Mouse (Mus musculus): ENCODE results near the gene Vps37b.
"Not testable (repeated sequence)": the region's sequence is repeated elsewhere in the genome, so short reads cannot be mapped to it uniquely, and the experiment has no call there.

The Vps37b gene

DNA sequence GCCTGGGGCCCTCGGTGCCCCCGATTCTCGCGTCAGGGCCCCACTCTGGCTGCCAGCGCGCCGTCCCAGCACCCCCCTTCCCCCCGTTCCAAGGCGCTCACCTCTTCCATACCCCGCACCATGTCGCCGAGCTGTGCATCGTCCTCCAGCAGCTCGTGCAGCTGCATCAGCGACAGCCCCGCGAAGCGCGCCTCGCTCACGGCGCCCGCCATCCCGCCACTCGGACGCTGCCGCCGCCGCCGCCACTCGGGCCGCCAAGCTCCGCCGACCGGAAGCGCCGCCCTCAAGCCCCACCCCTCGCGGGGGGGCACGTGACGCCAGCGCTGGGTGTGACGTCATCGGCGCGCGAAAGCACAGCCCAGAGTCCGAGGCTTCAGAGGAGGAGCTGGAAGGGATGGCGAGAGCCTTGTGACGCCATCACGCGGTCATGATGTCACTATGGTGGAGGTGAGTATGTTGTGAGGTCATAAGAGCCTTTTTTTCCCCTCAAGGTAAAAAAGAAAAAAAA lies at the start of gene Vps37b:
TSS of gene Vps37b (minus strand) at position 270 of the 508 bp plus-strand sequence.
- peak; percentile 94 for DNase-seq

DNA sequence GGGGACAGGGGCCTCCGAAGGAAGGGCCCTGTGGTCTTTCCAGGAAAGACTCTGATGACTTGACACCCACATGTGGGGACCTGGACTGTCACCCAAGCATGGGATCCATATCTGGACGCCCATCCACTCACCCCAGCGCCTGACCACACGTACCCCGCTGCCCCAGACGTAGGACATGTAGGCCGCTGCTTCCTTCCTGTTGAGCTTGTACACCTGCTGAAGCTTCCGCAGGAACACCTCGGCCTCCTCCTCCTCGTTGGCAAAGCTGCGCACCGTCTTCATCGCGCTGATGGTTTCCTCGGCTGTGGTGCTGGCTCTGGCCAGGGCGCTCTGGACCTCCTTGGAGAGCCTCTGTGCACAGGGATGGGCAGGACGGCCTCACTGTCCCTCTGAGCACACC lies 47.8 kb upstream of the Vps37b start:
- DNase-seq: peak; percentile 75

DNA sequence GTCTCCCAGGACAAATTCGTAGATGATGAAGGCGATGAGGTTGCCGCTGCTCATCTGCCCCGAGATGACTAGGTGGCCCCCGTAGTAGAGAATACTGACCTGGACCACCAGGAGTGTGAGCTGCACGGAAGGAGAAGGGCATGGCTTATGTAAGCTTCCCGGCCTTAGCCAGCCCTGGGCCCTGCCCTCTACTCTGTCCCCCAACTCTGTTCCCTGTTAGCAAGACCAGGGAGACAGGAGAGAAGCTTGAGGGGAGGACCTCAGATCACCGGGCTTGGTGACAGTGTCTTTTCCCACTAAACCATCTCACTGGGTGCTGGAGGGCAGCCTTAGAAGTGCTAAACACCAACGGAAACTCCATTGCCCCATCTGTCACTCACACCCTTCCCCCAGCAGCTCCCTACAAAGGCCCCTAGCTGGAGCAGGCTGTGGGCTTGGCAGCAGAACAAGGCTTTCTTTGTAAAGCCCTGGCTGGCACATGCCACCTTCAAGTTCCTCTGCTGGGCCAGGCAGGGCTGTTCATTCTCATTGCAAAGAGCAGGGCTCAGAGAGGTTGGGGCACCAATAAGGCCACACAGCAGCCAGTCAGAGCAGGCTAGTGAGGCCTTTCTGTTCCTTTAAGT lies 46.8 kb upstream of the Vps37b start:
- peak; percentile 73 for DNase-seq

DNA sequence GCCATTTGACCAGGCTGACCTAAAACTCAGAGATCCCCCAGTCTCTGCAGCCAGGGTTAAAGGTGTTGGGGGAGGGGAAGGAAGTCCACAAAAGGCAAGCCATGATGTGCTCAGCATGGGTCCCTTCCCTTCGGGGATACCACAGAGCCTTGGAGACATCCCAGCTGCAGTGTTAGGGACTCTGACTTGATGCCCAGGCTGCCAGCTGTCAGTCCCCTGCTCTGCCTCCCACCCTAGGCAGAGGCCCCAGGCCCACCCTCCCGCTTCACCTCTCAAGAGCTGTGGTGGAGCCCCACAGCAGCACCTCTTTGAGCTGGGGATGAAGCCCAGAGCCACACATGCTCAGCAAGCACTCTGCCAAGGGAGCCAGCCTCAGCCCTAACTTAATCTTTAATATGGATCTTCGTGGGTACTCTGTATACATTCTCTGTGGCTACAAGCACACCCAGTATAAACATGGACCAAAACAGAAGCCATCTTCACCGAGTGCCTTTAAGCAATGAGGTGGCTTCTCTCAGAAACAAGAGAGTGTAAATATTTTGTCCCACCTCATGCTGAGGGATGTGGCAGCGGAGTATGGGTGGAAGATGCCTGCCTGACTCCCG lies 45.9 kb upstream of the Vps37b start:
- peak; percentile 70 for DNase-seq

DNA sequence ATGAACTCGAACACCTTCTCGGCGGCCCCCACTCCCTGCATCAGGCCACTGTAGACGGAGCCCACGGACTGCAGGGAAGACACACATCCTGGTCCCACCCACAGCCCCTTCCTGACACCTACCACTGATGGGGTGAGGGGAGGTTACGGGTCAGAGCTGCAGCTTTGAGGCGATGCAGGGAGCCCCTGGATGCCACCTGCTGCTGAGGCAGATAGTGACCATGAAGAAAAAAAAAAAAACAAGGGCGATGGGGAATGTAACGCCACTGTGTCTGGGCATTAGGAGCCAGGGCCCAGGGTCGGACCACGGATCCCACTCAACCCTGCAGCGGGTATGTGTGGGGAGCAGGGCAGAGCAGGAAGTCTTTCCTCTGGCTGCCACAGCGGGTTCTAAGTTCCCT lies 45.2 kb upstream of the Vps37b start:
- peak; percentile 52 for DNase-seq

DNA sequence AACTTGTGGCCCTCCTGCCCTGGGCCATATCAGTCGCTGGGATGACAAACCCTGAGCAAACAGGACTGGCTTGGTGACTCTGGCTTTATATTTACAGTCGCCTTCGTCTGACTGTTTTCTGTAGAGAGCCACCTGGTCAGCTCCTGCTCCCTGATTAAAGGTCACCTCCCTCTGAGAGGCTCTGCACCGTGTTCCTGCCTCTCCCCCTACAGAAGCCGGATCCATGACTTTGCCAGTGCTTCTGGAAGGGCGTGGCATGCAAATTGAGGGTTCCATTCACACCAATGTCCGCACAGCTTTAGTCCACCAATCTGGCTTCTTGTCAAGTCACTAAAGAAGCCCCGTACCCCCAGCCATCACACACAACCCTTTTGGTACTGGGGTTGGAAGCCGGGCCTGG lies 44.5 kb upstream of the Vps37b start:
- DNase-seq: no peak

DNA sequence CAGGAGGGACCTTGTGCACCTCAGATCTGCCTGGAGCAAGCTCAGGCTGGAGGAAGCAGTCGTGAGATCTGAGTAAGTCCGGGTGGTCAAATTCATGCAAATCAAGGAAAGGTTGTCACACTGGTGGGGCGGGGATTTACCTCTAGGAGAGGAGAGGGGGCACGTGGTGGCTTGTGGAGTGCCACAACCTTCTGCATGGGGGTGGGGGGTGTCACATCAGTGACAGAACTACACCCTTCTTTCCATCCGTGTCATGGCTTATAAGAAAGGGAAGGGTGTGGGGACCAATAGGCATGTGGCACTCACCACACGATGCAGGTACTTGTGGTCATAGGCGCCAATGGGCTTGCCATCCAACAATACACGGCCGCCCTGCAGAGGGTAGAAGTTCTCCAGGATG lies 43.6 kb upstream of the Vps37b start:
- DNase-seq: peak; percentile 62

DNA sequence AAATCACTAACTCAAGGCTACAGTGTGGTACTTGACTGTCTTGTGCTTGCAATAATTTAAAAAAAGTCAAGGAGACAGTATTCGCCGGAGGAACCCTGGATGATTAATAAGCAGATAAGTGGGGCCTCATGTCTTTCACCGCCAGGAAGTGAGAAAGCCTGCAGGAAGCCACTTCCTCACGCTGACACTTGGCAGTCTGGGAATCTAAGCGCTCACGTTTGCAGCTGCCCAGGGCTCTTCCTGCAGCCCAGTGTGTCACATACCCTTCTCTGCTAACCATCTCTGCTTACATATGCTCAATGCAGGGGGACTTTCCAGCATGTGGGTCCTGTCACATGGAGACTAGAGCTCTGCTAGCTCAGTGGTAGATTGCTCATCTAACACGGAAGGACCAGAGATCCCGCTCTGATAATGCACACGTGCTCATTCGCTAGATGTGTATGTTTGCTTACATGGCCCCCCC lies 42.8 kb upstream of the Vps37b start:
- DNase-seq: peak; percentile 56

DNA sequence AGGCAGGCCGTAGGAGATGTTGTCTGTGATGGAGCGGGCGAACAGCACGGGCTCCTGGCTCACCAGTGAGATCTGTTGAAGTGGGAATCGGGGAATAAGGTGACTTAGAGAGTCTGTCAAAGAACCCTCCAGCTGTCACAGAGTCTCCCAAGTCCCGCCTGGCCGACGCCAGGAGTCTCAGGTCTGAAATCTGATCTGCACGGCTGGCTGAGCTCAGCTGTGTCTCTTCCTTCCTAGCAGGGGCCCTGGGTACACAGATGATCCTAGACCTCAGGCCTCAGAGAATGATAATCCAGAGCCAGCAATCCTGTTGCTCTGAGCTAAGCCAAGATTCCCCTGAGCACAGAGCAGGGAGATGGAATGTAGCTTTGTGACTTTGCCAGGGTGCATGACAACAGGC lies 41.6 kb upstream of the Vps37b start:
- peak; percentile 41 for DNase-seq

DNA sequence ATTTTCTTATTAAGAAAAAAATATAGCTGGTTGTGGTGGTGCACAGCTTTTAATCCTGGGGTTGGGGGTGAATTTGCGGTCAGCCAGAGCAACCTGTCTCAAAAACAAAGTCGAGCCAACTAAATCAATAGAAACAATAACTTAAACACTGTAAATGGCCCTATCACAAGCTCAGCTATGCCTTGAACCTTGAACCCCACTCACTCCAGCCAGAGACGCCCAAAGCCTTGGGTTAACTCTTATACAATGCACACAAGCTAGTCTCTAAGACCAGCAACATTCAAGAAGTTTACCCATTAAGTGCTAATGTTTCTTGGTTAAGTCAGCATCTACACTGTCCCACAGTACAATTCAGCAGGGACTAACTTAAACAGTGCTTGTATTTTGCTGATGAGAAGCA lies 37.6 kb upstream of the Vps37b start:
- no peak for DNase-seq

DNA sequence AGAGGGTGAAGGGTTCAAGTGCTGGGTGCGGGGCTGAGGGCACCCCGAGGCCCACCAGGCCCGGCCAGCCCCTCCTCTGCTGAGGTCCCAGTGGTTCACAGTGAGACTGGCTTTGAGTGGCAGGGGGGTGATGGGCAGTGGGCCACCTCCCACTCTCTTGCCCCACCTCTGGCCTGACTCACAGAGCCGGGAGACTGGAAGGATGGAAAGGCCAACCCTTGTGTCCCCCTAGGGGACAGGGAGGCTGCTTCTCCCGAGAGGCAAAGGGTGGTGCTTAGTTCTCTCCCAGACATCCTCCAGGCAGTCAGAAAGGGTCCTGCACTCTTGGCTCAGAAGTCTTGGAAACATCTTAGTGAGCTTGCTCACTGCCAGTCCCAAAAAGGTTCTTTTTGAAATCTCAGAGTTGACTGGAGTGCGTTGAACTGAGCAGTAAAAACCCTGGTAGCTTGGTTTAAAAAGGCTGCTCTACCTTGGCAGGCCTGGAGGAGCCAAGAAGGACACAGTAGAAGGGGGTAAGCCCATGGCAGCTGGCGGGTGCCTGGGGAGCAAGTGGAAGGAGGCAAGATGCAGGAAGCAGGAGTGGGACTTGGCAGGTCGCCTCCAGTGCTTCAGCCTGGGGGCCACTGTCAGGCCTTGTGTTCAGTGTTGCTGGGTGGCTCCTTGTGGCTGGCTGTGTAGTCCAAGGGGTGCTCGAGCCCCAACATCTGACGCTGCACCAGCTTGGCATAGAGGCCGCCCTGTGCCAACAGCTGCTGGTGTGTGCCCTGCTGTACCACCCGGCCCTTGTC lies 30.2 kb upstream of the Vps37b start:
- no peak for DNase-seq

DNA sequence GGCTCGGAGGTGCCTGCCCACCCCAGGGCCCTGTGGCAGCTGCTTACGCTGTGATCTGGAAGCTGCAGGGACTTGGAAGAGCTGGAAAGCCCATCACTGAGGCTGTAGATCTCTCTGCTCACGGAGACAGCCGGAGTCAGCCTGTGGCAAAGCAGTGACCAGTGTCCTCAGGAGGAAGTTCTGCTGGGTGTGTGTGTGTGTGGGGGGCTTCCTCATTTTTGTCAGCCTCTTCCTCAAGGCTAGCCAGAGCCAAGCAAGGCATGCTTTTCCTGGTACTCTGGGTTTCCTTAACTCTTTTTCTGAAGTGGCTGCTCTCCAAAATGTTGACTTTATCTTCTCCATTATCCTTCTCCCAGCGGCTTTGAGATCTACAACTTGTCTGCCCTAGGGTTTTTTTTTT lies 27.6 kb upstream of the Vps37b start:
- no peak for DNase-seq

DNA sequence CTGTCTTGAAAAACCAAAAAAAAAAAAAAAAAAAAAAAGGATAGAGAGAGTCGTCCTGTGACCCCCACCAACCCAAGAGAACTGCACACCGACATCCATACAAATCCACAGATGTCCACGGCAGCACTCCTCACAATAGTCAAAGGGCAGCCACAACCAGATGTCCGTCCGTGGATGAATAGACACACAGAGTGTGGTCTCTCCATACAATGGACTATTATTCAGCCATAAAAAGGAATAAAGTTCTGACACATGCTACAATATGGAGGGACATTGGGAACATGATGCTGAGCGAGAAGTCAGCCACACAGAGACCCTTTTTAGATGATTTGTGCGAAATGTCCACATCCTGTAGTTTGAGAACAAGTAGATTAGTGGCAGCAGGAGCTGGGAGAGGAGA lies 26.7 kb upstream of the Vps37b start:
- no peak for DNase-seq

DNA sequence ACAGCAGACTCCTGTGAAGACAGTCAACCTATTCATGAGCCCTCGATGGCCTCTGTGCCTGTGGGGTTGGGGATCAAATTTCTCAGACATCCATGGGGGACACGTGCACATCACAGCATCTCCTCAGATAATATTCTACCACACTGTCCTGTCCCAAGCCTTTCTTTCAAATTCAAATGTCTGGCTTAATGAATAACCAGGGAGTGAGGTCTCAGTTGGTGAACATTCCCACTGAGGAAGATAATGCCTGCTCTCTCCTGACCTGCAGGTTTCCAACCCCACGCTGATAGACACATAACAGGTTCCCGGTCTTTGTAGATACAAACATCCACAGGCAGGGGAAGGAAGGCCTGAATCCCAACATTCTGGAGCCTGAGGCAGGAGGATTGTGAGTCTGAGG lies 24.9 kb upstream of the Vps37b start:
- no peak for DNase-seq

DNA sequence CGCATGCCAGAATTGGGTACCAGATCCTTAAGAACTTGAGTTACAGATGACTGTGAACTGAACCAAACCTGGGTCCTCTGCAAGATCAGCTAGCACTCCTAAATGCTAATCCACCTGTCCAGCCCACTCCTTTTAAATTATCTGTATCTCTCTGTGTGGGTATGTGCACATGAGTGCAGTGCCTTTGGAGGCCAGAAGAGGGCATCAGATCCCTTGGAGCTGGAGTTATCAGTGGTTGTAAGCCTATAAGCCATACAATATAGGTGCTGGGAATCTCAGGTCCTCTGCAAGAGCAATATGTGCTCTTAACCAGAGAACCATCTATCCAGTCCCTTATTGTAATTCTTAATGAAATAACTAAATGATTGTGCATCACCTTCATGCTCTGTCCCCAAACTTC lies 24.1 kb upstream of the Vps37b start:
- DNase-seq: no peak

DNA sequence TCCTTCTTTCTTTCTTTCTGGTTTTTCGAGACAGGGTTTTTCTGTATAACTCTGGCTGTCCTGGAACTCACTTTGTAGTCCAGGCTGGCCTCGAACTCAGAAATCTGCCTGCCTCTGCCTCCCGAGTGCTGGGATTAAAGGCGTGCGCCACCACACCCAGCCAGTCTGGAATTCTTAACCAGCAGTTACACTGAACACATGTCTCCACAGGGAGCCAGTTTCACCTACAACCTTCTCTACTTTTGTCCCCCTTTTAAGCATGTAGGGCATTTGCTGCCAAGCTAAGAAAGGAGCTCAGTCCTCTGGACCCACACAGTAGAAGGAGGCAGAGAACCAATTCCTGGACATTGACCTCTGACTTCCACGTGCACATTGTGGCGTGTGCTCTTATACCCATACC lies 20.6 kb upstream of the Vps37b start:
- not testable (repeated sequence) for DNase-seq

DNA sequence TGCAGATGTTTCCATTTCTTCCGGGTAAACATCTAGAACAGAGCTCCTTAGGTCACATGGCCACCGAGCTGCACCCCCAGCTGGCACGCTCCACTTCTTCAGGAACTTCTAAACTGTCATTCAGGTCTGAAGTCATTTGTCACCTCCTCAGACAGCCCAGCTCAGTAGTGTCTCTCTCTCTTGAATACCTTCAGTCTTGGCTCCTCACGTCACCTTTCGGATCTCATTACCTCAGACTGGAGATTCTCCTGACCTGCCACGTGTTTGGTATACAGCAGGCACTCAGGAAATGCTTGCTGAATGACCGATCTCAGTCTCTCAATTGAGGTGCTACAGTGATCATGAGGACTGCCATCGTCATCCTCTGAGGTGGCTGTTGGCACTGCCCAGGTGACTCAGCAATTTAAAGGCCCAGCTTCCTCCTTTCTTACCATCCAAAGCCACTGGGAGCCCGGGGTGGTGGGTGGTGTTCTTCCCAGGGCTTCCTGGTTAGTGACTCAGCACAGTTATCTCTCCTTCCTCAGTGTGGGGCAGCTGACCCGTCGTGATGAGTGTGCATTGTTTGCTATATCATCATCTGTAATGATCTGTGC lies 19.9 kb upstream of the Vps37b start:
- peak; percentile 58 for DNase-seq

DNA sequence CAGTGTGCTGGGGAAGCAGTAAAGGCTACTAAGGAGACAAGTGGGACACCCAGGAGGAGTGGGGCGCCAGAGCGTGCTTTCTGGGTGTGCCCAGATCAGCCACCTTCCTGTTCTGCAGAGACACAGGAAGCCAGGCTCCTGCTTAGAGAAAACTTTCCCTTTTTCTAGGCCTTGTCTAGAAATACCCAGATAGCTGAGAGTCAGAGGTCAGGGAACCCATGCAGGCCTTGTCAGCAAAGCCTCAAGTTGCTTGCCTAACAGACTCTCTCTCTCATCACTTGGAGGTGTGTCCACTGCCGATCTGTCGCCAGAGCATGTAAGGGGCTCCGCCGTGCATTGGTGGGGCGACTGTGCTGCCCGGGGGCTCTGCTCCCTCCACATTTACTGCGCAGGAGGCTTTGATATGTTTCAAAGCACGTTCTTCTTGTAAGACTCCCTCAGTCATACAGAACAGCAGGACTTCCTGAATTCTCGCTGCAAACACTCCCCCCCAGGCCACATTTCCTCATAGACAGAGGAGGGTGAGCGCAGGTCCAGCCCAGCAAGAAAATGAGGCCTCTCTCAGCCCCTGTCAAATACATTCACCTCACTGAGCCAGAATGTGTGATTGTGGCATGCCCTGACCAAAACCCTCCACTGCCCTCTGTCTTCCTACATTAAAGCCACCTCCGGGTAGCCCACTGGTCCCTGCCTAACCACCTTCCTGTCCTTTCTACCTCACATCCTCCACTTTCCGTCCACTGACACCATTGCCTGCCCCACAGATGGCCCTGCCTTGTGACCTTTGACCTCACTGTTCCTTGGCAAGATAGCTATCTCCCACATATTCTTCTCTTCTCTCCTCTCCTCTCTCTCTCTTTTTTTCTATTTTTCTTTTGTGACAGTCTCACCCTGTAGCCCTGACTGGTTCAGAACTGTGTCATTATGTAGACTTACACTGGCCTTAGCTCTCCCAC lies 18.3 kb upstream of the Vps37b start:
- DNase-seq: peak; percentile 73

DNA sequence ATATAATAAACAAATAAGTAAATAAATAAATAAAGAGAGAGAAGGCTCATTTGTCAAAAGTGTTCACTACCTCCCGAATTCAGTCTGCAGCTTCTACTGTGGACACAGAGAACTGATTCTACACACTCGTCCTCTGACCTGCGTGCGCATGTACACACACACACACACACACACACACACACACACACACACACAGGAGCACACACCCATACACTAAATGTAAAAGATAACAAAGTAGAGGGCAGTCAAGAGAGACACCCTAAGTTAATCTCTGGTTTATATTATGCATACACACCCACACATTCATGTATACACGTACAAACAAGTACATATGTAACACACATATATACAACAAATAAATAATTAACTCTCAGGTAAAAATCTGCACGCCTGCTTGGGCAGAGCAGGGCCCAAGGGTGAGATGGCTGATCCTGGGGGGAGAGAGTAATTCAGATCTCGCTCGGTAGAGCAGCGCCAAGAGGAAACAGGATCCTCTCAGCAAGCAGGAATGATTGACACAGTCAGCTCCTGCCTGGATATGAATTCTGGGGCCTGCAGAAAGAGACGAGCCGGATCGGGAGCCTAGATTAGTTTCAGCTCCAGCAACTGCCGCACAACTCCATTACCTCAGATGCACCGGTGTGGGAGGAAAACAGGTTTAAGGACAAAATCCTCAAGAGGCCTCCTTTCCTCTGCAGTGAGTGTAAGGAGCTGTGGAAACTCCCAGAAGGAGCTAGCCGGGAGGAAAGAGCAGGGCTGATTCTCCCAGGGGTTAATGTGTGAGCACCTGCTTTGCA lies 17.4 kb upstream of the Vps37b start:
- no peak for DNase-seq

DNA sequence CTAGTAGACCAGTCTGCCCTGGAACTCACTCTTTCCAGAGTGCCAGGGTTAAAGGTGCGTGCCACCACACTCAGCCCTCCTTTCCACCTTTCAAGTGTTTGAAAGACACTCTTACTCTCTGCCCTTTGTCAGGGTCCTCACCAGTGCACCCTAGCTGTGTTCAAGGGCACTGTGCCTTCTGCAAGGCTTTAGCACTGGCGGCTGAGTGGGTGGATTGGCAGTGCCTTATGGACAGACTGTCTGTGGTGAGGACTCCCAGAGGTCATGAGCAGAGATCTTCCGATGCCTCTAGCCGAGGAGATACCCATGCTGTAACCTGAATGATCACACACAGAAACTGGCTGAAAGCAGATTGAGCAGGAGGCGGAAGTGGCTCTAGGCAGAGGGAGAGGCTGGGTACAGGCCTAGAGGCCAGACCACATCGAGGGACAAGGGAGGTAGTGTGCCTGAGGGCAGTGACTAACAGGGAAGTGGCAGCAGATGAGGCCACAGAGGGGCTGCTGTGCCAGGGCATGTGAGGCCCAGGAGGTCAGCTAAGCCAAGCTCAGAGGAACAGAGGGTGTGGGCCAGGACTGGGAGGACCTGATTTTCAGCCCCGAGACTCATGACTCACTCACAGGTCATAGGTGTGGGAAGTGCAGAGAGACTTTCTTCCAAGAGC lies 14.8 kb upstream of the Vps37b start:
- no peak for DNase-seq

DNA sequence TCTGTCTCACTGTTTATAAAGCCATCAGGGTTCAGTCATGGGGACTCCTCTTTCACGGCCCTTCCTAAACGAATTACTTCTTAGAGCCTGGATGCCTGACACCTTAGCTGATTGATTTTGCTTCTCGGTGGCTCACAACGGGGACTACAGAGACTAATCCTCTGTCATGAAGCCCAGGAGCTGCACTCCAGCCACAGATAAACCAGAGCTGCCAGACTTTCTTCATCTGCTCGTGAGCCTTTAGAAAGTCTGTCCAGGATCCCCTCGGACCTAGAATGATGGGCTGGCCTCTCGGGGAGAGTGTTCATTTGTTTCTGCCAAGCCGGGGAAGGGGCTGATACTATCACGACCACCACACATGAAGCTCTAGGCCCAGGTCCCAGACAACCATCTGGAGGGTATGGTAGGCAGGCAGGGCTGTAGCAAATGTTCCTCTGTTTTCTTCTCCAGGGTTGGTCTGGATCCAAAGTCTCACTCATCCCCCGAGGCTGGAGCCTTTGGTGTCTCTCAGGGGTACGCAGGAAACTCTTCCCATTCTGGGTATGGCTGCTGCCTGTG lies 13.5 kb upstream of the Vps37b start:
- no peak for DNase-seq

All from thymus, postnatal 4 days (tissue).